Mouse (Mus musculus) midbrain, embryonic 16.5 days (tissue): Measurements from ENCODE around the gene Cerkl. TPM values are rescaled to one million over a fixed set of nuclear protein-coding genes. Genes with fewer than 3 reads are reported as not detected.
A peak's percentile ranks its signal among the peaks of the same experiment; 100 is the strongest.

Experiments used
- ATAC-seq: fragments of 200-750 bp; cut with Nextera tagmentation; 2 replicates; pipeline ENCODE4 v1.8.0; 2017; ENCODE audit warnings: moderate TSS enrichment
- H3K27ac ChIP-seq: fragments of 300-500 bp; sonication (generic); 2 replicates; pipeline ENCODE4 v1.5.1; 2014; ENCODE audit warnings: mild to moderate bottlenecking, low read length, mixed read lengths
- H3K27me3 ChIP-seq: fragments of 300-500 bp; sonication (generic); 2 replicates; pipeline ENCODE4 v1.6.1; 2014; ENCODE audit warnings: low read depth, low read length, mixed read lengths; ENCODE audit not compliant: control insufficient read depth, insufficient read depth
- H3K36me3 ChIP-seq: fragments of 300-500 bp; sonication (generic); 2 replicates; pipeline ENCODE4 v1.6.1; 2014; ENCODE audit warnings: mild to moderate bottlenecking, low read length, moderate library complexity, mixed read lengths; ENCODE audit not compliant: control insufficient read depth, insufficient read depth
- H3K4me1 ChIP-seq: fragments of 300-500 bp; sonication (generic); 2 replicates; pipeline ENCODE4 v1.6.1; 2014; ENCODE audit warnings: mild to moderate bottlenecking, low read length, mixed read lengths; ENCODE audit not compliant: control insufficient read depth, insufficient read depth
- H3K4me2 ChIP-seq: fragments of 300-500 bp; sonication (generic); 2 replicates; pipeline ENCODE4 v1.6.1; 2014; ENCODE audit warnings: mild to moderate bottlenecking, low read length, mixed read lengths
- H3K4me3 ChIP-seq: fragments of 300-500 bp; sonication (generic); 2 replicates; pipeline ENCODE4 v1.5.1; 2014; ENCODE audit warnings: low read depth, mild to moderate bottlenecking, low read length, moderate library complexity, mixed read lengths
- H3K9ac ChIP-seq: fragments of 300-500 bp; sonication (generic); 2 replicates; pipeline ENCODE4 v1.6.1; 2014; ENCODE audit warnings: low read depth, low read length, mixed read lengths
- H3K9me3 ChIP-seq: fragments of 300-500 bp; sonication (generic); replicated peaks from 2 replicates; pipeline ENCODE4 v1.6.1; 2014; ENCODE audit warnings: mild to moderate bottlenecking, low read length, mixed read lengths; ENCODE audit not compliant: control insufficient read depth, poor library complexity, severe bottlenecking
- WGBS: fragments of 180-500 bp; shearing (Covaris S2); extraction: QIAGEN DNeasy Blood & Tissue Kit; methylation state at CpG from one replicate; pipeline ENCODE4 v1.1.7; 2014; 5-methylcytosine and 5-hydroxymethylcytosine counted together
- polyA plus RNA-seq: library from polyadenylated mRNA; unstranded; fragments of >200 nt; fragmentation: Nextera tagmentation; extraction: Ambion mirVana; gene quantifications from 2 replicates; pipeline ENCODE4 v1.2.1, GENCODE M21; 2015

Gene Cerkl
- polyA plus RNA-seq, 1 experiment from 2014 or later = 0.84 TPM

- no peaks in the 10 kb centered on the region for H3K36me3 ChIP-seq
- no peak for ATAC-seq
- H3K9me3 ChIP-seq = no peaks in the 10 kb centered on the region
- H3K27me3 ChIP-seq = peaks cover 8% of the 10 kb centered on the region
- peak overlapping the region; percentile 19 for H3K4me3 ChIP-seq
- H3K4me1 ChIP-seq = peaks cover 29% of the 10 kb centered on the region
- WGBS = 4% methylated on average over 44 of the region's 44 CpGs
- peak overlapping the region; percentile 15 for H3K9ac ChIP-seq
- peak overlapping the region; percentile 18; the same call in 1 of the 2 replicates for H3K27ac ChIP-seq
- peak overlapping the region; percentile 51 for H3K4me2 ChIP-seq
These were observed 2.8 kb upstream of the Cerkl start for GRCm38 (mm10) chr2:79459061-79460045.

DNA sequence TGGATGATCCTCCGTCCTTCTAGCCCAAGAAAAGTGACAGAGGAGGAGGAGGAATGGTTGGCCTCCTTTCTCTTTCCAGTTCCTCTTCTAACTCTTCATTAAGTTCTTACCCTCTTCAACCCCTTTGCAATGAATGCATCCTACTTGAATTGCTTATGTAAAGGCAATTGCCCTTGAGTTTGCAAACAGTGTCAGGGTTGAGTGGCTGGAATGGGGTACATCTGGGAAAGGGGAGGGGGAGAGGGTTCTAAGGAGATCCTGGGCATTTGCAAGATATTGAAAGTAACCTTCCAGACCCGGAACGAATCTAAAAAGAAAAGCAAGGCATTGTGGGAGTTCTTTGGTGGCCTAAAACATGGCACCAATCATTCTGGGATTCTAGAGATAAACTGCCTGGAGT is 1.3 kb upstream of the Cerkl start:
- Histone ChIP-seq H3K27ac (no peak overlapping the region), H3K4me1 (peaks cover 31% of the 10 kb centered on the region), H3K36me3 (no peaks in the 10 kb centered on the region), H3K27me3 (peaks cover 8% of the 10 kb centered on the region), H3K9me3 (no peaks in the 10 kb centered on the region), H3K4me3 (no peak overlapping the region), H3K9ac (no peak overlapping the region), H3K4me2 (no peak overlapping the region)
- 37% methylated on average over 3 of the region's 3 CpGs for WGBS
- no peak for ATAC-seq

DNA sequence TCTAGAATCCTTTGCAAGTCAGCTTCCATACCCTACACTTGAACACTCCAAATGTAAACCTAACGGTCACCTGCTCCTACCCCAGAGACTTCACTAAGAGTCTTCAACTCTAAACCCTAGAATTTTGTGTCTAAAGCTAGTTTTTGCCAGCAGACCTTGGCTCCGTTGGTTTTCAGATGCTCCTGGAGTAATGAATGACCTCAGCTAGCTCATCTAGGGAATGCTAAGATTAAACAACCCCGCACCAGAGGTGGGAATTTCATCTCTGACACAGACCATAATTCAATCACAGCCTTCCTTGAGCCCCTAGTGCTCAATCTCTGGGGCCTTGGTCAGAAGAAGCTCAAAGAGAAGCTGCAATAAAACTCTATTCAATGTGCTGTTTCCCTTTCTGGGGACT is 849 bp upstream of the Cerkl start:
- 62% methylated on average over 3 of the region's 3 CpGs for WGBS
- Histone ChIP-seq H3K9me3 (no peaks in the 10 kb centered on the region), H3K4me1 (peaks cover 31% of the 10 kb centered on the region), H3K4me2 (no peak overlapping the region), H3K9ac (no peak overlapping the region), H3K36me3 (no peaks in the 10 kb centered on the region), H3K4me3 (no peak overlapping the region), H3K27ac (no peak overlapping the region), H3K27me3 (peaks cover 8% of the 10 kb centered on the region)
- no peak for ATAC-seq

DNA sequence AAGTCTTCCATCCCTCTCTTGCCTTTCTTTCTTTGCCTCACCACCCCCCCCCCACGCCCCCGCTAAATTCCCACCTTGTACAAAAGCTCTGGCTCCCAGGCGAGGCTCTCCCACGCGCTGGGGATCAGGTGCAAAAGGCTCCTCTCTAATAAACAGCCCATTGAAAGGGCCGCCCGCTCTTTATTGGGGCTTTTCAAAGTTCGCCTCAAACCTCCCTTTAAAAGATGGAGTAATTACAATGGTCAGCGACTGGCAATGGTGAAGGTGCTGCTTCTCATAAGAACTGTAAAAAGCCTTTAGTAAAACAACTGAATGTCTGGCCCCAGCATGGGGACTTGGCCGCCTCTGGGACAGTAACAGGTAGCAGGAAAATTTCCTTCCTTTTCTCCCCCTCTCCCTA is 939 bp downstream of the Cerkl start:
- Histone ChIP-seq H3K4me2 (peak overlapping the region; percentile 72), H3K27ac (peak overlapping the region; percentile 49; the same call in 1 of the 2 replicates), H3K4me3 (peak overlapping the region; percentile 48)

GRCm38 (mm10) chr2:79454786-79455446 is 1.7 kb downstream of the Cerkl start:
- Histone ChIP-seq H3K9me3 (no peaks in the 10 kb centered on the region), H3K9ac (peak overlapping the region; percentile 54), H3K36me3 (no peaks in the 10 kb centered on the region), H3K27ac (peak overlapping the region; percentile 65), H3K4me1 (peaks cover 28% of the 10 kb centered on the region), H3K27me3 (peaks cover 8% of the 10 kb centered on the region), H3K4me3 (peak overlapping the region; percentile 48), H3K4me2 (peak overlapping the region; percentile 72)
- ATAC-seq = no peak
- 5% methylated on average over 15 of the region's 15 CpGs for WGBS

More for the DNA sequence above, 939 bp downstream of the Cerkl start:
- Histone ChIP-seq H3K36me3 (no peaks in the 10 kb centered on the region), H3K4me1 (peaks cover 31% of the 10 kb centered on the region), H3K9me3 (no peaks in the 10 kb centered on the region), H3K9ac (peak overlapping the region; percentile 30; the same call in 1 of the 2 replicates), H3K27me3 (peaks cover 8% of the 10 kb centered on the region)
- ATAC-seq = no peak
- WGBS = 3% methylated on average over 10 of the region's 10 CpGs

- H3K9ac ChIP-seq = peak overlapping the region; percentile 54
- 1% methylated on average over 55 of the region's 55 CpGs for WGBS
- H3K27me3 ChIP-seq = peaks cover 8% of the 10 kb centered on the region
- peak overlapping the region; percentile 65 for H3K27ac ChIP-seq
- peaks cover 20% of the 10 kb centered on the region; the same call in 1 of the 2 replicates for H3K4me1 ChIP-seq
- ATAC-seq = peak; percentile 61
- H3K36me3 ChIP-seq = no peaks in the 10 kb centered on the region
- peak overlapping the region; percentile 72 for H3K4me2 ChIP-seq
- no peaks in the 10 kb centered on the region for H3K9me3 ChIP-seq
- peak overlapping the region; percentile 48 for H3K4me3 ChIP-seq
These were observed 2.4 kb downstream of the Cerkl start for GRCm38 (mm10) chr2:79453901-79454781.

- 32% methylated on average over 5 of the region's 5 CpGs for whole genome bisulfite sequencing
- Histone ChIP-seq H3K4me1 (peaks cover 15% of the 10 kb centered on the region; the same call in 1 of the 2 replicates), H3K9me3 (no peaks in the 10 kb centered on the region), H3K4me3 (no peak overlapping the region), H3K9ac (no peak overlapping the region), H3K4me2 (no peak overlapping the region), H3K27ac (no peak overlapping the region), H3K27me3 (no peaks in the 10 kb centered on the region; the same call in 1 of the 2 replicates), H3K36me3 (no peaks in the 10 kb centered on the region)
- no peak for ATAC-seq
These were observed 5.1 kb downstream of the Cerkl start for GRCm38 (mm10) chr2:79451438-79451837.

- H3K27me3 ChIP-seq = no peaks in the 10 kb centered on the region; the same call in 1 of the 2 replicates
- H3K36me3 ChIP-seq = no peaks in the 10 kb centered on the region
- 58% methylated on average over 4 of the region's 4 CpGs for WGBS
- no peak overlapping the region for H3K4me2 ChIP-seq
- no peak for ATAC-seq
- H3K9me3 ChIP-seq = no peaks in the 10 kb centered on the region
- no peak overlapping the region for H3K9ac ChIP-seq
- no peak overlapping the region for H3K4me3 ChIP-seq
- H3K4me1 ChIP-seq = peaks cover 14% of the 10 kb centered on the region; the same call in 1 of the 2 replicates
- H3K27ac ChIP-seq = no peak overlapping the region
These were observed 5.7 kb downstream of the Cerkl start for GRCm38 (mm10) chr2:79450684-79451394.
